Mouse (Mus musculus) thymus, postnatal 25 days (tissue): ENCODE measurements at regions not wholly inside any gene's neighbourhood (a gene's known extent, or its start where the extent isn't known, plus 50 kb on each side); places are given as distances from the start of the nearest gene placed in this dataset.

Source experiments
- DNase-seq: peaks from one replicate; pipeline ENCODE4 v3.0.0; 2022

DNA sequence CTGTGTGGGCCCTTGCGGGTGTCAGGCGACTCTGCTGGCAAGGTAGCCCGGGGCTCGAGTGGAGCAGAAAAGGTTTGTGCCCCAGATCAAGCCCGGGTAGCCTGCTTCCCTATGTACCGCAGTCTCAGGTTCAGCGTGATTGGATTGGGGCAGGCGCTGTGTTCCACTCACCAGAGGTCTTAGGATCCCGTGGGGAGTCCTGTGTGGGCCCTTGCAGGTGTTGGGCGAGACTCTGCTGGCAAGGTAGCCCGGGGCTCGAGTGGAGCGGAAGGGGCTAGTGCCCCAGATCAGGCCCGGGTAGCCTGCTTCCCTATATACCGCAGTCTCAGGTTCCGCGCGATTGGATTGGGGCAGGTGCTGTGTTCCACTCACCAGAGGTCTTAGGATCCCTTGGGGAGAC, 69.5 kb upstream of the C130026I21Rik start:
- DNase-seq: peak; percentile 1
